In genomic region chr8:45884552-45884951, GRCm38 (mm10) we compare ENCODE assay signal across 8 mouse cellular contexts. TPM values are rescaled to one million over a fixed set of nuclear protein-coding genes. Genes with fewer than 3 reads are reported as not detected.
DNase-seq lines count a peak whose midpoint lies in the region; ATAC-seq lines count a peak whose summit lies in the region.
"Had no signal": no experiment of that assay in that cellular context is flagged by ENCODE, and none has a peak within 500 bp of the region (broad histone marks: within the 10 kb centered on the region; RNA-seq: fewer than 3 reads in every experiment).

No protein-coding gene starts in this region.

- H3K4me1 ChIP-seq in brown adipose tissue, adult 24 weeks (ENCODE audit: control insufficient read depth, insufficient read depth, insufficient read length, low read length): no peaks in the 10 kb centered on the region
- H3K4me1 ChIP-seq in heart, embryonic 13.5 days: peaks cover 32% of the 10 kb centered on the region
- peaks cover 16% of the 10 kb centered on the region for H3K4me1 ChIP-seq in midbrain, embryonic 13.5 days (replicated peaks)

- no peak for ATAC-seq in heart, embryonic 13.5 days (ENCODE audit: extremely low read depth, insufficient number of reproducible peaks, low FRiP score, low TSS enrichment)
- peak; percentile 40; the same call in 1 of the 2 replicates for ATAC-seq in midbrain, embryonic 13.5 days

- no peaks in the 10 kb centered on the region for H3K9me3 ChIP-seq in heart, embryonic 13.5 days
- H3K9me3 ChIP-seq in midbrain, embryonic 13.5 days: no peaks in the 10 kb centered on the region; the same call in 1 of the 2 replicates

- H3K27me3 ChIP-seq in heart, embryonic 13.5 days (replicated peaks): no peaks in the 10 kb centered on the region
- H3K27me3 ChIP-seq in midbrain, embryonic 13.5 days: peaks cover 20% of the 10 kb centered on the region

- H3K4me2 ChIP-seq in heart, embryonic 13.5 days: peak overlapping the region; percentile 79
- peak overlapping the region; percentile 74 for H3K4me2 ChIP-seq in midbrain, embryonic 13.5 days (replicated peaks)

- 5% methylated on average over 13 of the region's 13 CpGs for WGBS in heart, embryonic 13.5 days
- 9% methylated on average over 13 of the region's 13 CpGs for WGBS in midbrain, embryonic 13.5 days

- peak overlapping the region; percentile 93 for H3K9ac ChIP-seq in heart, embryonic 13.5 days
- H3K9ac ChIP-seq in midbrain, embryonic 13.5 days (replicated peaks): no peak overlapping the region

- peak overlapping the region; percentile 46 for H3K4me3 ChIP-seq in brown adipose tissue, adult 24 weeks (ENCODE audit: insufficient read depth, low read depth, low read length)
- H3K4me3 ChIP-seq in heart, embryonic 13.5 days: peak overlapping the region; percentile 75
- peak overlapping the region; percentile 40 for H3K4me3 ChIP-seq in midbrain, embryonic 13.5 days (replicated peaks)

- no peaks in the 10 kb centered on the region; the same call in 1 of the 2 replicates for H3K36me3 ChIP-seq in heart, embryonic 13.5 days
- H3K36me3 ChIP-seq in midbrain, embryonic 13.5 days: no peaks in the 10 kb centered on the region

- DNase-seq in adrenal gland, postnatal 14 days: peak; percentile 13
- peak; percentile 12 to 41 for DNase-seq in kidney, postnatal 36 days
- DNase-seq in cerebellum, adult 11 months: no peak
- DNase-seq in spleen, adult 18-20 months: no peak

- H3K27ac ChIP-seq in brown adipose tissue, adult 24 weeks (replicated peaks; ENCODE audit: low read depth, low read length): no peak overlapping the region
- H3K27ac ChIP-seq in heart, embryonic 13.5 days (replicated peaks): peak overlapping the region; percentile 96
- no peak overlapping the region for H3K27ac ChIP-seq in midbrain, embryonic 13.5 days

RNA-seq across cellular contexts. Expression of gene Pdlim3, which starts 0.7 kb away (rescaled TPM):
- 2.7 and 3.6 TPM in 2 replicates for total RNA-seq in adrenal gland, postnatal 14 days (2021)
- polyA plus RNA-seq in brown adipose tissue, adult 24 weeks (2012; ENCODE audit: insufficient read depth, insufficient read length, missing spikeins): 3.8 and 8.6 TPM in 2 replicates
- 190 and 227 TPM in 2 replicates for polyA plus RNA-seq in heart, embryonic 13.5 days (2015; fragmentation: Nextera tagmentation; extraction: Ambion mirVana)
- polyA plus RNA-seq in midbrain, embryonic 13.5 days (2015; fragmentation: Nextera tagmentation; extraction: Ambion mirVana): 20.5 and 34.9 TPM in 2 replicates

RNA-seq across cellular contexts. Expression of gene Ccdc110, which starts 49.9 kb away (rescaled TPM):
- total RNA-seq in adrenal gland, postnatal 14 days (2021): not detected in 2 replicates
- polyA plus RNA-seq in brown adipose tissue, adult 24 weeks (2012; ENCODE audit: insufficient read depth, insufficient read length, missing spikeins): not detected in 2 replicates
- polyA plus RNA-seq in heart, embryonic 13.5 days (2015; fragmentation: Nextera tagmentation; extraction: Ambion mirVana): not detected in 2 replicates
- 0.20 and 0.31 TPM in 2 replicates for polyA plus RNA-seq in midbrain, embryonic 13.5 days (2015; fragmentation: Nextera tagmentation; extraction: Ambion mirVana)
- total RNA-seq: liver, adult 2 months had no signal
- polyA plus RNA-seq: liver, adult 2 months had no signal

Comparison
In these comparisons a context has a peak if more than half of its experiments do, and no peak if none do; other contexts are left out.
1. DNase-seq: peak in adrenal gland, postnatal 14 days (single experiment) and kidney, postnatal 36 days (2 of 2); none in cerebellum, adult 11 months (single experiment) and spleen, adult 18-20 months (0 of 2).
2. Peak in every context shown above with its lines, with median percentiles within 50 percentile points of each other: H3K4me3 ChIP-seq.